Mouse (Mus musculus): ENCODE results near the gene Leap2.

Gene Leap2

DNA sequence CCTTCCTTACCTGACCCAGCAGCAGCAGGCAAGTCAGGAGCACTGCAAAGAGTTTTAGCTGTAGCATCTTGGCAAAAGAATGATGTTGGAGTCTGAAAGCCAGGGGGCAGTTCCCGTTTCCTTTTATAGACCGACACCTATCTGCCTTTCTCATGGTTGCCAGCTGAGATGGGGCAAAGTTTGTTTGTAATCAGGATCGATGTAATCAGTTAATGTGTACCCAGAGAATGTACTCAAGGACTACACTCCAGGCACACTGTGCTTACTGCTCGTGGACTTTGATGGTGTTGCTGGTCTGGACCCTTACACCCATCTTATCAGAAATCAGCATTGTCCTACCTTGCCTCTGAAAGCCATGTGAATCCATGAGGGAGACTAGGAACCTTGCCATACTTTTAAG is at the start of gene Leap2:
Leap2 (minus strand) TSS at position 135 of the 400 bp plus-strand sequence.
- no peak for DNase-seq (ENCODE audit: low spot score in 2 of 2)

DNA sequence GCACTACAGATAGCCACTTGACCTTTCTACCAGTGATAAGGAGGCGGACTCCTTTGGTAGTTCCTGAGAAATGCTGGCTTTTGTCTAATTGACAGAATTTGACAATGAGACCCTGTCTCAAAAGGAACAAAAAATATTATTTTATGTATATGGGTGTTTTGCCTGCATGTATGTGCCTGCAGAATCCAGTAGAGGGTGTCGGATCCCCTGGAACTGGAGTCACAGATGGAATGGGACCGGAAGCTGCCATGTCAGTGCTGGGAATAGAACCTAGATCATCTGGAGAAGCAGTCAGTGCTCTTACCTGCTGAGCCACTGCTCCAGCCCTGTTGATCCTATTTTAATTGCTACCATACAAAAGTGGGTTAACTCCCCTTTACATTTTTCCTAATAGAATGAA is 49.7 kb upstream of the Leap2 start:
- no peak for DNase-seq (ENCODE audit: low spot score in 2 of 2)

DNA sequence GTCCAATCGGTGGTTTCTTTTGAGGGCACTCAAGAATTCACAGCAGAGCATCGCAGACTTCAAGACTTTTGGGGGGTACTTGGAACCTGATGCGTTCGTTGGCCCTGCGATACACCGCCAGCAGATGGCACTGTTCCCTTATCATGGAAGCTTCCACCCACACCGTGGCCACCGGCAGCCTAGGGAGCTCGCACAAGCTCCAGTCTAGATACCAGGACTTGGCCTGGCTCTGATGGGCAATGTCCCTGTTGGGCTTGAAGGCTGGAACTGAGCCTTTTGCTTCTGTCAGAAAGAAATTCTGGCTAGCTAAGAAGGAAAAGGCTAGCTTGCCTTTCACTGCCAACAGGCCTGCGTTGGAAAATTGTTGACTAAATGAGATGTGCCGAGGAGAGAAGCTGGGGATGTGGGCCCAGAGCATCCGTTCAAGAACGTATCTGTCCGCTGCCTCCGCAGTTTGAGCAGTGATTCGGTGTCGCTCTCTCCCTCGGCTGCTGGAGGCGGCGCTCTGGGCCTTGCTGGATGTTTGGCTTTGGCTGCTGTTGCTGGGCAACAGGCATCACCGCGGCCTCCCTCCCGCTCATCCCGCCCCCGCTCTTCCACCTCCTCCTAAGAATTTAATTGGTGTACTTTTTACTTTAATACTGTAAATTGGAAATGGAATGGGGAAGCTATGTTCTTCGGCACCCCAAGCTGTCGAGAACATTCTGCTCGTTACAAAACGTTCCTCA is 47.2 kb upstream of the Leap2 start, which contains the start of gene Gm9837:
Gm9837 (minus strand) TSS at position 512 of the 728 bp plus-strand sequence.
- peak; percentile 57 to 77 for DNase-seq (ENCODE audit: low spot score in 2 of 2)

DNA sequence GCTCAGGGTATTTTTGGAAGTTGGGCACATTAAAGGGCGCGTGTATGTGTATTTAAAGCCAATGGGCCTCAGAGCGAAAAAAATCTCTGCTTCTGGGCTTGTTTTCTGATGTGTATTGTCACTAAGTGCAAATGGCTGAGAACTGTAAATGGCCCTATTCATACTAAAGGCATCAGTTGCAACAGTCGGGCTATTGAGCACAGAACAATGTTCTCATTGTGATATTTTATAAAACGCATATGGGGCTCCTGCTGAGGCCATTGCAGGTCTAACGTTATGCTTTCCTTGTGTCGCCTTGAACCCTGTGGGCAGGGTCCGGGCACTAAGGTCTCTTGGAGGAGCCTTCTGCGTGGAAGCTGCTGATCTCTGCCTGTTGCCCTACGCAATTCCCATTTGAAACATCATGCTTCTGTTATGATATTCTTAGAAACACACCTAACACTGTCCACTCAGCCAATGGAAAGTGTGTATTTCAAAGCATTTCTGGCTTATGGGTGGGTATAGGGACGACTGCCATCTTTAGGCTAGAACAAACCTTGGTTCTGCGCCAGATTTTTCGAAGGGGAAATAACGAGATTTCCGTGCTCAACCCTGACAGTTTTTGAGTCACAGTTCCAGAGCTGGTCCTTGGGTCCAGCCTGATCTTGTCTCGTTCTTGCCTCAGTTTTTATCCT is 46.5 kb upstream of the Leap2 start:
- DNase-seq (ENCODE audit: low spot score in 2 of 2) = no peak

DNA sequence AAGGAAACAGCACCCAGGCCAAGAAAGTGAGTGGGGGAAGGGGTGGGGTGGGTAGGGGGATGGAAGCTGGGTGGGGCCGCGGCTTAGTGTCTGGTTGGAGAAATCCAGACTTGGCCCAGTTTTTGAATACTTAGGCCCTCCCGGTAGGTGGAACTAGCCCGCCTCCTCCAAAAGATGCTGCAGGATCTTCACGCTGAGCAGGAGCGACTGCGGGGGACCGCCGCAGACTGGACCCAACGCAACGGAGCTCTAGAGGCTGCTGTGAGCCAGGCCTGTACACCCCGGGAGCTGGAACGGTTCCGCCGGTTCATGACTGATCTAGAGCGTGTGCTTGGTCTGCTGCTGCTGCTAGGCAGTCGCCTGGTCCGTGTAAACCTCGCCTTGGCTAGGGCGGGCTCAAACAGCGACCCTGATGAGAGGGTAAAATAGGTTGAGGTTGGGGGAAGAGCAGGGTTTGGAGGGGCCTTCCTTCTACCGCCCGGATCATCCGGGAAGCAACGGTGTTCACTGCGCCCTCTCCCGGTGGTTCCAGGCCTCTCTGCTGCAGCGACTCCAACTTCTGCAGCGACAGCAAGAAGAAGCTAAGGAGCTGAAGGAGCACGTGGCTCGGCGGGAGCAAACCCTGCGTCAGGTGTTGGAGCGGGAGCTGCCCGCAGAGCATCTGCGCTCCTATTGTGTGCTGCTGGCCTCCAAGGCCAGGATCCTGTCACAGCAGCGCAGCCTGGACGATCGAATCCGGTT is 43.4 kb upstream of the Leap2 start:
- no peak for DNase-seq (ENCODE audit: low spot score in 2 of 2)

DNA sequence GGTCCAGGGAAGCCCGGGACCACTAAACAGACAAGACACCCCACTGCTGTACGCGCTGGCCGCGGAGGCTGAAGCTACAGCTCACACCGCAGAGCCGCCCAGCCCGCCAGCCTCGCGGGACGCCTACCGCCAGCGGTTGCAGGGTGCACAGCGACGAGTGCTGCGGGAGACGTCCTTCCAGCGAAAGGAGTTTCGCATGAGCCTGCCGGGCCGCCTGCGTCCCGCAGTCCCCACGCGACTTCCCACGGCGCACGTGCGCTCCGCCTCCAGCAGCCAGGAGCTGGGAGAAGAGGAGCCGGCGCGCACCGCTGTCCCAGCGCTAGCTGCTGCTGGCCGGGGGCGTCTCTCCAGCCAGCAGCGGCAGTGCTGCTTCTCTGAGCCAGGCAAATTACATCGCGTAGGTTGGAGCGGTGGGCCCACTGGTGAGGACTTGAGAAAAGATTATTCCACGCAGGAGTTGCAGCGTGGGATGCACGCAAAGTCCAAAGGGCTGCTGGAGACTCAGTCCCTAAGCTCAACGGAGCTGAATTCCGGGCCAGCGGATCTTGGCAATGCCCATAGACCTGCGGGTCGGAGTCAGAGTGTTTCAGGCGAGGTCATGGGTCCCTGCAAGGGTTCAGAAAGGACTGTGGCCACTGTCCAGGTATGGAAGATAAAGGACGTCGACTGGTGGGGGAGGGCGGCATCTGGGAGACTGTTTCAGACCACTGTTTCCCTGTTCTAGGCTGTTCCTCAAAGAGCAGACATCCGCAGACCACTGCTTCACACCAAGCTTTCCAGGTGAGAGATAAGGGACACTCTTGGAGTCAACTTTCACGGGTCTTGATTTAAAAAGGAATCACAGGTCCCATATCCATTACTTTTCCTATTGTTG is 40.8 kb upstream of the Leap2 start:
- DNase-seq (ENCODE audit: low spot score in 2 of 2) = no peak

DNA sequence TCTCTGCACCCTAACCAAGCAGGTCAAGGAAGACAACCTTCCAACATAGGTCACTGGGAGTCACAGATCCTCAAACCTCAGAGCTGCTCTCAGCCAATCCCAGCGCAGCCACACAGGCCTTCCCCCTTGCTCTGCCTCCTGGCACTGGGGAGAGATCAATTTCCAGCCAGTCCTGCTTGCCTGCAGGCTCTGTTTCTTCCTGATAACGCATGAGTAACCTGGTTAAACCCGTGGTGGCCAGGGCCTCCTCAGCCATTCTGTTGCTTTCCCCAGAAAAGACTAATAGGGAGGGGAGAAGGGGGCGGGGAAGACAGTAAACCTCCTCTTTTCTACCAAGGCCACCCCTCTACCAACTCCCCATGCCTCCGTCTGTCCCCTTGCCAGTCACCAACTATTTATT is 38.8 kb upstream of the Leap2 start:
- DNase-seq (ENCODE audit: low spot score in 2 of 2) = no peak

DNA sequence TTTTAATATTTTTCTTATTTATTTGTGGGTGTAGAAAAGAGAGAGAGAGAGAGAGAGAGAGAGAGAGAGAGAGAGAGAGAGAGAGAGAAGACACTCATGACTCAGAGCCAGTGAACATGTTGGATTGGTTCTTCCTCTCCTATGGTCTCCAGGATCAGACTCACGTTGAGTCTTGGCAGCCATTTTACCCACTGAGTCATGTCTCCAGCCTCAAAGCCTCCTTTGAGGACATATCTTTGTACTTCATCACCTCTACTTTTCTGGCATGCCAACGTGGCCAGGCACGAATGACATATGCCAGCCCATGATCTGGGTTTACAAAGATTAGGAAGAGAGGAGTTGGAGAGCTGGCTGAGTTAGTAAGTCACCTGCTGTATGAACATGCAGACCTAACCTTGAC is 37.2 kb upstream of the Leap2 start:
- no peak for DNase-seq (ENCODE audit: low spot score in 2 of 2)

DNA sequence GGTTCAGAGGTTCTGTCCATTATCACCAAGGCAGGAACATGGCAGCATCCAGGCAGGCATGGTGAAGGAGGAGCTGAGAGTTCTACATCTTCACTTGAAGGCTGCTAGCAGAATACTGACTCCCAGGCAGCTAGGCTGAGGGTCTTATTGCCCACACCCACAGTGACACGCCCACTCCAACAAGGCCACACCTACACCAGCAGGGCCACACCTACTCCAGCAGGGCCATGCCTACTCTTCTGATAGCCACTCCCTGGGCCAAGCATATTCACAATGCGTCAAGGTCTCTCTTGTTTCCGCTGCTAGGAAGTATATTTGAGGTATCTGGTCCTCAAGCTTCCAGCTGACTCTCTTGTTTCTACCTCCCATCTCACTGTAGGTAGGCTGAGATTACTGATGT is 36.0 kb upstream of the Leap2 start:
- no peak for DNase-seq (ENCODE audit: low spot score in 2 of 2)

DNA sequence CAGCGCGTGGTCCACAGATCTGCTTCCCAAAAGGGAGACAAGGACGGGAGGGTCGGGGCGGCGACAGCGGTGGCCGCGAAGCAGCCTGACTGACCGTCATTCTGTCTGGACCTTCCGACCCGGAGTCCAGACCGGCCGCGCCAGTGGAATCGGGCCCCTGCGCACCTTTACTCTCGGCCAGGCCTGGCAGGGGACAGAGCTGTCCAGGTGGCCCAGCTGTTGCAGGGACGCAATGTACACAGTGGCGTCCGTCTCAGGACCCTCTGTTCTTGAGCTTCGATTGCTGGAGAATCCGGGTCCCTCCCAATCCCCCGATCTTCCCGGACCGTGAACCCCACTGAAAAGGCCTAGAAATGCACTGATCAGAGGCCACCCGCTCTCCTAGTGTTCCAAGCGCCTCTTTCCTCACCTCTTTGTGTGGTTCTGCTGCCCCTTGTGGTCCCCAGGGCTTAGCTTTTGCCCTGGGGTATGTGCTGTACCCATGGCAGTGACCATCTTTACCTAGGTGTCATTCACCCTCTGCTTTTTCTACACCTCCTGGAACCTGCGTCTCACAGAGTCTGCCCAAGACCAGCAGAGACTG is 34.5 kb upstream of the Leap2 start:
- no peak for DNase-seq (ENCODE audit: low spot score in 2 of 2)

DNA sequence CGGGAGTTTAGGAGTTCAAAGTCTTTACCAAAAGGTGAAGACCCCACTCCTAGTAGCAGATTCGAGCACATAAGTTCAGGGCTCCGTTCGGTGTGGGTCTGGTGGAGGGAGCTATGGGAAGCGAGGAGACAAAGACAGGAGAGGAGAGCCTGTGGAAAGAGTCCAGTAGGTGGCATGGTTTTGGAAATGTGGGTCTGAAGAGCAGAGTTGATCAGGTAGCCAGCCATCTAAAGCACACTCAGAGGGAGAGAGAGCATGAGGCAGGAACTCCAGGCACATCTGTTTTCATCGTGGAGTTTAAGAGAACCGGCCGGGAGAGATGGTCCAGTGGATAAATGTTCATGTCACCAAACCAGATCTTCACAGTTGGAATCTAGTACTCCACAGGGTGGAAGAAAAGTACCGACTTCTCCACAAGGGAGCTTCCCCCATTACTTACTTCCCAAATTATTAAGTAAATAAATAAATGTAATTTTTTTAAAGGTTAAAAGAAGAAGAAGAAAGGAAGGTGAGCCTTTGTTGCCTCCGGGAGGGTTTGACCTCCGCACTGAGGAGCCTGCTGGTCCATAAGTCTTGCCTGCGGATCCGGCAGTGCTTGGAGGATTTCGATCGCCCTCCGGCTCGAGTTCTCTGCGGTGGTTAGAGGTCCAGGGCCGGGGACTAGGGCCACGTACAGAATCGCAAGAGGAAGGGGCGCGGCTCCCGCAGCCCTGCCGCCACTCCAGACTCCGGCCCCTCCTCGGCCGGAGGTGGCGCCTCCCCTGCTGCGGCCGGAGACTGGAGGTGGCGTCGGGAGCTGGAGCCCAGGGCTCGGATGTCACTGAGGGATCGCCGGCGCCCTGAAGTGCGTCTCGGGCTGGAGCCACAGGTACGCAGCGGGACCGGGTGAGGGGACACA is 33.8 kb upstream of the Leap2 start, which contains the start of the genes Gm10447 and Shroom1:
Gm10447 (minus strand) TSS at position 637 of the 898 bp plus-strand sequence.
Shroom1 (plus strand) TSS at position 732 of the 898 bp plus-strand sequence.
- DNase-seq (ENCODE audit: low spot score in 2 of 2) = no peak

DNA sequence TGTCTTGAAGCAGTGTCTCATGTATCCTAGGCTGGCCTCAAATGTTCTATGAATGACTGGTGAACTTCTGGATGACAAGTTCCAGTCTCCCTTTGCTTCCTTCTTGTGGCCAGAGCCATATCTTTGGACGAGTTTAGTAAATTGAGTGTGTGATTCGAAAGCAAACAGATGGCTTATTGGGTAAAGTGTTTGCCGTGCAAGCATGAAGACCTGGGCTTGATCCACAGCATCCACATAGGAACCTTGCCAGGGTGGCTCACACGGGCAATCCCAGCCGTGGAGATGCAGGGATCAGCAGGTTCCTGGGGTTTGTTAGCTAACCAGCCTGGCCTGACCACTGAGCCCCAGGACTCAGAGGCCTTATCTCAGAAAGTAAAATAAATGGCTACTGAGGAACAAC is 30.1 kb upstream of the Leap2 start:
- DNase-seq (ENCODE audit: low spot score in 2 of 2) = no peak

DNA sequence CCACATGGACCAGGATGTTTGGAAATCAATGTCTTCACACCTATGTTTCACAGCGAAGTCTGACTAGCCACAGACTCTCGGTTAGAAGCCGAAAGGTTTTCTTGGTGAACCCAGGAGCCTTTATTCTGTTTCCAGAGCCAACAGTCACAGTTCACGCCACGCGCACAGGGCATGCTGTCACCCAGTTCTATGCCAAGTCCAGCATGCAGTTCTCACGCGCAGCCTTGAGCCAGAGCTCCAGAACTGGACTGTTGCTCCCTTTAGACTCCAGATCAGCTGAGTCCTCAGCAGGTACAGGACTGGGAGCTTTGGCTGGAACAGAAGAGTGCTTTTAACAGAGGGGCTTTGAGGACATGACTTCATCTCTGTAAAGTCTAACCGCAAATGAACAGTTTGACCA is 29.4 kb upstream of the Leap2 start:
- no peak for DNase-seq (ENCODE audit: low spot score in 2 of 2)

DNA sequence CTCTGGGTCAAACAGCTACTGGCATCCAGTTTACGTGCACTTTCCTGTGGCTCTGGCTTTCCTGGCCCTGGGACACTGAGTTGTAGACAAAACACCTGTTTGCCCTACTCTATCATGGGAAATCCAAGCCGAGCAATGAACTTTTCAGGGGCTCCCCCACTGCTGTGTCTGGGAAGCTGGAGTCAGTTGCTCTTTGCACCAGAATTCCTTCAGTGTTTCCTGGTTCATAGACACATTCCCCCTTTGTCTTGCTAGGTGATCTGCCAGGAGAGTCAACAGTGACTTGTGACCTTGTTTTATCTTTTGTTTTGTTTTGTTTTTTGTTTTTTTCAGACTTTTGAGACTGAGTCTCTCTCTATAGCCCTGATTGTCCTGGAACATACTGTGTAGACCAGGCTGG is 28.4 kb upstream of the Leap2 start:
- DNase-seq (ENCODE audit: low spot score in 2 of 2) = no peak

DNA sequence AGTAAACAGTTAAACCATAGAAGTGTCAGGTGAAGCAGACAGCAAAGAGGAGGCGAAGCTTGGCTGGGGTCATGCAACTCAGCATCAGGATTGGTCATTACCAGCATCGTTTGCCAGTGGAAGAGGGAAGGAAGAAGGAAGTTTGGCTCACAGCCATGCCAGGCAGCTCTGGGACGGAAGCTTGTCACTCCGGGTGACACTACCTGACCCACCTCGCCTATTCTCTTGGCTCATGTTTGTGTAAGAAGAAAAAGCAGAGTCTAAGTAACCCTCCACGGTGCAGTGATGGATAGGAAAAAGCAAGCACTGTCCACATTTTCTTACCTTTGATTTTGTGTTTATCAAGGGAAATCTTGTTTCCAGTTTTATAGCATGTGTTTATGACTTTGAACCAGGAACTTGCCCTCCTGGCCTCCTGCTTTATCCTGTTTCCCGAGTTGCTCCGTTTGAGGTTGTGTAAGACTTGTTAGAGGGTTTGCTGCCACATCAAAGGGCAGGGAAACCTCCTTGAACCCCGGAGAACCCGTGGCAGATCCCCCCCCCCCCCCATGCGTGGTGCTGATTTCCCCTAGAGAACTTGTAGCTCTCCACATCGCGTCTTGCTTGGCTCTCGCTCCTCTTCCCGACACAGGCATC is 27.2 kb upstream of the Leap2 start:
- no peak for DNase-seq (ENCODE audit: low spot score in 2 of 2)

DNA sequence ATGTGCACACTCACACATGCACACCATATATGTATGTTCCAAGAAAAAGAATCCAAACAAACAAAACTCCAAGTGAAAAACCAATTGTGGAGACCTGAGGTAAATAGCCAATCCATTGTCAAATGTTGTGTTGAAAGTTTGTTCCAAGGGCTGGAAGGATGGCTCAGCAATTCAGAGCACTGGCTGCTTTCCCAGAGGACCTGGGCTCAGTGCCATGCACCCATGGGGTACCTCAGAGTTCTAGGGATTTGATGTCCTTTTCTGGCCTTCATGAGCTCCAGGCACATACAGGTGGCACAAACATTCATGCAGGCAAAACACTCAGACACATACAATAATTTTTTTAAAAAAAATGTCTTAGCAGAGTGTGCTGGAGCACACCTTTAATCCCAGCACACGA is 25.6 kb upstream of the Leap2 start:
- DNase-seq (ENCODE audit: low spot score in 2 of 2) = no peak

DNA sequence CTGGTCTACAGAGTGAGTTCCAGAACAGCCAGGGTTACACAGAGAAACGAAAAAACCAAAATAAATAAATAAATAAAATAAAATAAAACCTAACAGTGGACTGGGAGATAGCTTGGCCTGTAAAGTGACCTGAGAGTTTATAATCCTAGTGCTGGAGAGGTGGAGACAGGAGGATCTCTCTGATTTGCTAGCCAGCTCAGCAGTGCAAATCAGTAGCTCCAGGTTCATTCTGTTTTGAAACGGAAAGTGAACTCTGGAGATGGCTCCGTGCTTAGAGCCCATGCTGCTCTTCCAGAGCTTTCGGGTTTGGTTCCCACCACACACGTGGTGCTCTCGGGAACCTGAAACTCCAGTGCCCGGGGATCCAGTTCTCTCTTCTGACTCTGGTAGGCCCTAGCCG is 25.0 kb upstream of the Leap2 start:
- no peak for DNase-seq (ENCODE audit: low spot score in 2 of 2)

DNA sequence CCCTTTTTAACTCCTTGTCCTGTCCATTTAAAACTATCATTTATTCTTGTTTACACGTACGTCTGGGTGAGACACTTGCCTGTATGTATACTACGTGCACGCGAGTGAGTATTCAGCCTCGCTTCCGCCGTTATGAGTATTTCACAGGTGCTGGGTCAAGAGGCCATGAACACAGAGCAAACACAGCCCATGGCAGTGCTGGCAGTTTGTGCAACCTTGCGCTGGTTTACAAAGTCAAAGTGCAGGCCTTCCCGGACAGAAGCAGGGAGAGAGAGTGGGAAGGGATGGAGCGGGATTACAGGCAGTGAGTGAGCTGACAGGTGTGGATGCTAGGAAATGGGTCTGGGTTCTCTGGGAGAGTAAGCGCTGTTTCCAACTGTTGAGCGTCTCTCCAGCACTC is 23.2 kb upstream of the Leap2 start:
- DNase-seq (ENCODE audit: low spot score in 2 of 2) = no peak

DNA sequence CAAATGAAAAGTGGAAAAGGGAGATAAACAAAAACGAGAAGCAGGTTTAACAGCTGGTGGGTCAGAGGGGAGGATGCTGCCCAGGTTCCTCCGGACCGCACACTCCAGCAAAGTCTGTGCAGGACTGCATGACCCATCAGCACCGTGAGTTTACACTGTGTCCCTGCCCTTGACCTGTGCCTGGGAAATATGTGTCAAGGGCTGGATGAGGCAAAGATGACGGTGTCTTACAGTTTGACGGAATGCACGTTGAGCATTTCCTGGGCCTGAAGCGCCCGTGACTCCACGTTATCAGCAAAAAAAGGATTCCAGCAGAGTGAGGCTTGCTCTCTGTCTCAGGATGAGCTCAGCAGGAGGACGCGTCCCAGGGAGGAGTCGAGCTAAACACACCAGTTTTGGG is 22.6 kb upstream of the Leap2 start:
- DNase-seq (ENCODE audit: low spot score in 2 of 2) = no peak

DNA sequence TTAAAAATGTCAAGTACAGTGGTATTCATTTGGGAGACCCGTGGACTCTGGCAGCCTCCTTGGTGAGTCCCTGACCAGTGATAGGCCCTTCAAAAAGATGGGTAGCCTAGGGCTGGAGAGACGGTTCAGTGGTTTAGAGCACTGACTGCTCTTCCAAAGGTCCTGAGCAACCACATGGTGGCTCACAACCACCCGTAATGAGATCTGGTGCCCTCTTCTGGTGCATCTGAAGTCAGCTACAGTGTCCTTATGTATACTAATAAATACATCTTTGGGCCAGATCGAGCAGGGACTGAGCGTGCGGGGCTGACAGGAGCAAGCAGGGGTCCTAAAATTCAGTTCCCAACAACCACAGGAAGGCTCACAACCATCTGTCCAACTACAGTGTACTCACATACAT is 20.9 kb upstream of the Leap2 start:
- peak; percentile 25 to 37 for DNase-seq (ENCODE audit: low spot score in 2 of 2)

Data from natural killer cell, adult 2 months (primary cell).